Mouse (Mus musculus) liver, adult (tissue): ENCODE measurements around the gene Dpp4.

Experiments
- GATA4 ChIP-seq: IDR thresholded peaks from 2 replicates; pipeline ENCODE4 v1.6.1; 2014; ENCODE audit warnings: mild to moderate bottlenecking, low read length; ENCODE audit not compliant: insufficient replicate concordance

Dpp4 gene

DNA sequence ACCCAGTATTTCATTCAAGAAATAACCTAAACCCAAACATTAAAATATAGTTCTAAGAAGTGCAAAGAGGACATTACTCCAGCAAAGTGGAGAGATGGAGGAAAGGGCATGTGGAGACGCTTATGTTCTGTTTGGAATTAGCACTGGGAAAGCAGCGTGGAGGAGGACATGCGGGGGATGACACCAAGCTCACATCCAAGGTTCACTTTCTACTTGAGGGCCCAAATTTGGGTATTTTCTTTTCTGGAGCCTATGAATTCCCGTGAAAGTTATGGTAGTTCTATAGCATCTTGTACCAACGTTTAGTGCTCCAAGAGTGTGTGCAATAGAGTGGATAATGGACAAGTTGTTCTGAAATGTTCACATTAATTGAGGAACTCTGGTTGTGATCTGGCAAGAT lies 105.1 kb downstream of the Dpp4 start:
- TF ChIP-seq GATA4, result no peak

DNA sequence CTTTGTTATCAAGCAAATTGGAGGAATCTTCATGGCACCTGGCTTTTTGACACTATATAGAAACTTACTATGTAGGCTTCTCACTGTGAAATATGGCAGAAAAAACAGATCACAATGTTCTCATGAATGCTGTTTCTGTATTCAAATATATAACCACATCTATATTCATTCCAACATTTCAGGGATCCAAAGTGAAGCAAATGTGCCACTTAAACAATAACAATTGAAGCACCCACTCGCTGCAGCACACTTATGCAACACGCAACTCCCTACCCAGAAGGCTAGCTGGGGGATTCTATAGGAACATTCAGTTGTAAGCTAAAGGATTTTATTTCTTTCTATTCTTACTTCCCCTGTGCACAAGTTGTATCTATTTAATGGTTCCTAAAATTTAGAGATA lies 110.3 kb downstream of the Dpp4 start:
- TF ChIP-seq GATA4, result no peak

DNA sequence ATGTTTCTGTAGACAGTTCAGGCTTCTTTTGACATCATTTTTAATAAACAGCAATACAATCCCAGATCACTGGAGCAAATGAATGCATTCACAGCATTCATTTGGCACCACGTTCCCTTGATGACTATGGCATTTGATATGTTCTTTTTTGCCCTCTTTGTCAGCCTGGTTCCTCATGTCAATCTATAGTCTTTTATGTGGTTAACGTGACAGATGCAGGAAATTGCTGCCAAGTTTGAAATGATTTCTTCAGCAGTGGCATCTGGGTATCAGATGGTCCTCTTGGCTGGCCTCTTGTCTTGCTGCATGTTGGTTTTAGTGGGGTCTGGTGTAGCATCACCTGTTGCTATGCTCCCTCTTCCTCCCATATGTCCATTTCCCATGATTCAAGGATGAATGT lies 118.2 kb downstream of the Dpp4 start:
- TF ChIP-seq GATA4, result no peak

DNA sequence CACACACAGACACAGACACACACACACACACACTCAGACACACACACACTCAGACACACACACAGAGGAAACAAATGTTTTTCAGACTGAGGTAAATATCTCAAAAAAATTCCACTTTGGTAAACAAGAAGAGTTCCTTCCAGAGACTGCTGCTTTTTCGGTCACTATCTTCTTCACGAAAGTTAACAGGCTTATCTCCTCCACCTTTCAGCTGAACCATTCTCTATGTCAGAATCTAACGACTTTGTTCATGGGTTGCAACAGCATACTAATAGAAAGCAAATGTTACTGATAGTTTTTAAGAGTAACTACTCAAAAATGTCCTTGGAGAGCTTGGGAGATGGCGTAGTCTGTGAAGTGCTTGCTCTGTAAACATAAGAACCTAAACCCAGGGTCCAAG lies 124.5 kb downstream of the Dpp4 start:
- no peak for TF ChIP-seq GATA4

DNA sequence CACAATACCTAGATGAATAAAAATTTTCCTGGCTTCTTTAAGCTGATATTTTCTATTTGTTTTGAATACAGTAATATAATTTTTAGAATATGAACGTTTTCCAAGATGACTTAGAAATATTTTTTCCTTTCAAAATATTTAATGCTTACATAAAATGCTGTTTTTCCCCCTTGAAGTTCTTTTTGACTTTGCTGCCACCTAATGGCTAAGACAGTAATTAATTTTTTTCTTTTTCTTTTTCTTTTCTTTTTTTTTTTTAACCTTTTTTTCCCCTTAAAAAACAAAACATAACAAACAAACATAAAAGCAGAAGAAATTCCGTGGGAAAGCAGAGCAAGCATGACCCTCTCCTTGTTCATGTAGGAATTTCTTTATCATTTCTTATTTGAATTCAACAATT lies 126.2 kb downstream of the Dpp4 start:
- TF ChIP-seq GATA4, result no peak

DNA sequence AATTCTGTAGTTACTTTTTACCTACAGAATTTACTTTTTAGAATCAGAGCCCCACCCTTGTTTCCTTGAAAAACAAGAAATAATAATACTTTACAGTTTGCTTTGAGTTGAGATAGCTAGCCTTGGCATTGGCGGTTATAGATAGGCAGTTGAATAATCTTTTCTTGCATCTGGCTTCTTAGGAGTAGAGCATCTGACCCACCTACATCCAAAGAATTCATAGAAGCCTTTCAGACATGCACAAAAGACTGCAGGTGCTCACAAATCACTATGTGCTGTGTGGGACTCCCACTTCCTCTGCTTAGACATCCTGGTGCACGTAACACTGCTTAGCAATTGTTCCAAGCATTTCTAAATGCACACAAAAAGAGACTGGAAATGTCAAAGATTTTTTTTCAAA lies 127.0 kb downstream of the Dpp4 start:
- TF ChIP-seq GATA4, result no peak
